Mouse (Mus musculus): ENCODE results near the gene Ppp2r5a.

DNA sequence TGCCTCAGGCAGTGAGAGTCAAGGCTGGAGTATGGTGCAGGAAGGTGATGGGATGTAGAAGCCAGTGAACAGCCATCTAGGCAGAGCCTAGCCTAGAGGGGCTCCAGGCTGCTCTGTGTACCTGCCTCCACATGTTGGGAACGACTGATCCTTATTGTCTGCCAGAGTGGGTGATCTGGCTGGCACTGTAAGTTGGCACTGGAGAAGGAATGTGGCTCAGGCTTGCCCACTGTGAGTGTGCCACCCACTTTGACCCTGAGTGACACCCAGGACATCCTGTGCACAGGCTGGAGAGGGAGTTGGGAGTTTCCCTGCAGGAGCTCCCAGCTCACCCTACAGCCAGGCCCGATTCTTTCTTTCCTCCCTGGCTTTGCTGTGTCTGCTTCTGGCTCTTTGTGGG lies 63.2 kb downstream of the Ppp2r5a start:
- TF ChIP-seq POLR2A (IDR thresholded peaks at IDR 0.05; ENCODE audit: borderline replicate concordance, extremely low read depth, low read depth, low read length), result no peak
- TF ChIP-seq CTCF (IDR thresholded peaks at IDR 0.05; ENCODE audit: insufficient read depth, low read length), result no peak
